Mouse (Mus musculus) c-Kit-negative CD71-positive TER-119-positive erythroid progenitor cells, embryonic 14.5 days (primary cell): ENCODE results near the gene Dnajc10.

ENCODE experiments used
- DNase-seq: peaks from one replicate; pipeline ENCODE4 v3.0.0-alpha.2; 2013; ENCODE audit warnings: low read depth, low spot score

Gene Dnajc10

GRCm38 (mm10) chr2:80315242-80316161, at the start of gene Dnajc10:
TSS of gene Dnajc10 (plus strand) at chr2:80315466.
- peak; percentile 78 for DNase-seq

GRCm38 (mm10) chr2:80266894-80267293, 48.4 kb upstream of the Dnajc10 start:
- DNase-seq: no peak

GRCm38 (mm10) chr2:80268053-80268452, 47.2 kb upstream of the Dnajc10 start:
- peak; percentile 3 for DNase-seq

DNA sequence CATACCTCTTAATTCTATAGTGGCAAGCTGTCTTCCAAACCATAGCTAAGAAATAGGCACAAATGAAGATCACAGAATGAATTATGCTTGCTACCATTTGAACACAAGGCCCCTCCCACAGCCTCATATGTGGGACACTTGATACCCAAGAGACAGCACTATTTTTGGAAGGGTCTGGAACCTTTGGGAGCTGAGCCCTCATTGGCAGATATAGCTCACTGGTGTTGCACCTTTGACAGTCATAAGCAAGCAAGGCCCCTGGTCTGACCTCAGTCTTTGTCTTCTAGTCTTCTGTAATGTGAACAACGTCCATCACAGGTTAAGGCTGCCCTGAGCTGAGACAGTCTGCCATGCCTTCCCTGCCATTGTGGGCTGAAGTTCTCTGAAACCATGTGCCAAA, 43.8 kb upstream of the Dnajc10 start:
- no peak for DNase-seq

DNA sequence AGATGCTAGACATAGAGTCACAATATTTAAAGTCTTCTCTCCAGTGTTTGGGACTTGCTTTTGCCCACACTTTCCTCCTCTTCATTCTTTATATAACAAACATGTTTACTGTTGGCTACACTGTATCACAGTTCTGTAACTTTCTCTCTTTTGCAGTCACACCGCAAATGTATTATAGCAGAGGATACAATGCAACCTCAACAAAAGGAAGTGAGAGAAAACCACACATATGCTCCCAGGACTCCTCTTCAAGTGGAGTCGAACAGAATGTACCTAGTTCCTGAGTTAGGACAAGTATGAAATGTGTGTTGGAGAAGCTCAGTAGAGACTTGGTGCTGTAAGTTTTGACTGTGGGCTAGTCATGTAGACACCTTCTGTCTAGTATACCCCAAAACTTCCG, 42.2 kb upstream of the Dnajc10 start:
- DNase-seq: no peak

DNA sequence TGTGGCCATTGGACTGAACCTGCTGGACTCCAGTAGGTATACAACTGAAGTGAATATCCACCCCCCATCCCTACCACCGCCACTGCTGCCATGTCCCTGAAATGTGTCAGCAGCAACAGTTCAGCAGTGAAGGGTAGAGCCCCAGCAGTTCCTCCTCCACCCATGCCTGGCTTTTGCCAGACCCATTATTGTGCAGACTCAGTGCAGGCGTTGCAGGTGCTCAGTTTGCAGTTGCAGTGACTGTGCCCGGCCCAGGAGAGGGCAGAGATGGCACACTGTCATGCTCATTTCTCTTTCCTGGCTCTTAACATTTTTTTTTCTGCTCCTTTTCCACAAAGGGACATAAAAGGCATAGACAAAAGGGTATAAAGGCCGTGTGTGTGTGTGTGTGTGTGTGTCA, 41.5 kb upstream of the Dnajc10 start:
- no peak for DNase-seq

GRCm38 (mm10) chr2:80275136-80275535, 40.1 kb upstream of the Dnajc10 start:
- DNase-seq: no peak

DNA sequence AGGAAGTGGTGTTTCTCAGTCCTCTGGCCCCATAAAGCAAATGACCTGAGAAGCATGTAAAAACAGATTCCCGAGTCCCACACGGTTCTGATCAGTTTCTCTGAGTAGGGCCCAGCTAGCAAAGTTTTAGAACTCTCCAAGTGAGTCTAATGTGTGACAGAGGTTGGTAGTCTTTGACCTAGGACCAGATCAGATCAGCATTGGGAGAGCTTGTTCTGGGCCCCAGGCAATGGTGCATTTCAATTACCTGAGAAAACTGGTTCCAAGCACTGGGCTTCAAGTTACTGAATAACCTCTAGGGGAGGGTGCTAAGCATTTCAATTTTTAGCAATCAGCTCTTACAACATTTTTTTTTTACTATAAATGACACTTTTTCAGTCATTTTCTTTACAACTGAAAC, 33.1 kb upstream of the Dnajc10 start:
- DNase-seq: no peak

DNA sequence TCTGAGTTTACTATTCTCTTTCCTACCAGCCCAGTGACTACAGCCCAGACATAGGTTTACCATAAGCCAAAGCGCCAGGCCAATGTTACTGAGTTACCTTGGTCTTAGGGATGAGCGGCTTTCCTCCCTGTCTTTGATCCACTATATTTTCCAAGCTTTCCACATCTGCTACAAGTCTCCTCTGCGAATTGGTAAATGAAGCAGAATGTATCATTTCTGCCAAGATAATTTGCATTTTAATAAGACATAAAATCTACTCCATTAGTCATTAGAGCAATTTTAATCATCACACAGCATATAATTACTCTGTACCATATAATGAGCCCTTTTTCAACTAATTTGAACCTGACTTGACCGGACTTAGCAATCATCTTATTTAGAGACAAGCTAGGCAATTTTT, 28.9 kb upstream of the Dnajc10 start:
- DNase-seq: no peak

DNA sequence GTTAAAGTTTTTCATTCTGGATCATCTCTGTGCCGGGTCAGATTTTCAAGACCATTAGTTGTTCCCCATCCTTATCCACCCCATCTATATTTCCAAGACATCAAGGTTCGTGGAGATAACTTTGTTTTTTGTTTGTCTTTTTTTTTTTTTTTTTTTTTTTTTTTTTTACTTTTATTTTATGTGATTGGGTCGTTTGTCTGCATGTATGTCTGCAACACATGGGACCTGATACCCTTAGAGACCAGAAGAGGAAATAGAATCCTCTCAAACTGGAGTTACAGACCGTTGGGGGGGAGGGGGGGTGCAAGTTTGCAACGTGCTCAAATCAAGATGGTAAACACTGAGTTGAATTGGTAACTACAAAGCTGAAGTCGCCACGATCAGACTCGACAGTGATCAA, 23.1 kb upstream of the Dnajc10 start, which contains the start of gene Prdx6b:
TSS of gene Prdx6b (plus strand) at position 301 of the 400 bp plus-strand sequence.
- no peak for DNase-seq

DNA sequence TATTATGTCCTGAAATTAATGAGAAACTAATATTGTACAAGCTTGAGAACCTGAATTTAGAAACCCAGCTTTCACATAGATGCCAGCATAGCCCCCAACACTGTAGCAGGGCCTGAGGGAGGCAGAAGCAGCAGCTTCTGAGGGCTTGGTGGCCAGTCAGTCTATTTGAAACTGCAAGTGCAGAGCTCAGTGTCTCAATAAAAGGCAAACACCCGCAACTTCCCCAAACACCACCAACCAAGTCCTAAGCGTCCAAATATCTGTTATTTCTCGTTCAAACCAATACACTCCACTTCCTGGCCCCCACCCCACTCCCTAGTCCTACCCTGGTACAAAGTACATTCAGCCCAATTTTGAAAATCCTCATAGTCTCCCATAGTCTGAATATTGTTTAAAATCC, 16.9 kb upstream of the Dnajc10 start:
- no peak for DNase-seq

DNA sequence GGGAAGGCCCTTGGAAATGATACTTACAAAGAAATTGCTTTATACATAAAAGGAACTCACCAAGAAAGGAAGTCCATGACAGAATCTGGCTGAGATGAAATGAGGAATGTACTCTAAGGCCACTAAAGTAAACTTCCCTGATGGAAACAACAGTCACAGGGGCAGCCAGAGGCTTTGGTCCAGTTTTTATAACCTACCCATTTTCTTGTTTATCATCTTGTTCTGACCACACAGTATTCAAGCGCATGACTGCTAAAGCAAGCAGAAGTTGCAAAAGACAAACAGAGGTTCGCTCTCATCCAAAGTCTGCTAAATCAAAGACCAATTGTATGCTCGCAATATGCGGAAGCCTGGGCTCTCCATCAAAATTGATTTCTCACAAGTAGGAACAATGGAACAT, 14.5 kb upstream of the Dnajc10 start:
- no peak for DNase-seq

GRCm38 (mm10) chr2:80303957-80304356, 11.3 kb upstream of the Dnajc10 start:
- no peak for DNase-seq

DNA sequence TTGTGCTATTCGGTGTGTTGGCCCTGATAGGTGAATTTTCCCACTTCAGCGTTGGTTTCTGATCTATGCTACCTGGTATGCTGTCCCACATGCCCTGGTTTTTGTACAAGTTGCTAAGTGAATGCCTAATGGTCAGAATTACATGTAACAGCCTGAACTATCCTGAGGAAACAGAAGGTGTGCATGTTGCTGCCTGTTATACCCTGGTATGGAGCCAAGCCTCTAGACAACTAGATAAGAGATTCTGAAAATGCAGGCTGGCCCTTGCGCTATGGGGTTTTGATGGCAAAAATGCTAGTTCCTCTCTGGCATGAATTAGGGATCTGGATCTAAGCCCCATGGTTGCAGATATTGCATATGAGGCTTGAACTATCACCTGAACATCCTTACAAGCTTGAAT, 7.6 kb upstream of the Dnajc10 start:
- no peak for DNase-seq

GRCm38 (mm10) chr2:80309775-80310174, 5.5 kb upstream of the Dnajc10 start:
- DNase-seq: no peak

GRCm38 (mm10) chr2:80310772-80311171, 4.5 kb upstream of the Dnajc10 start:
- no peak for DNase-seq

DNA sequence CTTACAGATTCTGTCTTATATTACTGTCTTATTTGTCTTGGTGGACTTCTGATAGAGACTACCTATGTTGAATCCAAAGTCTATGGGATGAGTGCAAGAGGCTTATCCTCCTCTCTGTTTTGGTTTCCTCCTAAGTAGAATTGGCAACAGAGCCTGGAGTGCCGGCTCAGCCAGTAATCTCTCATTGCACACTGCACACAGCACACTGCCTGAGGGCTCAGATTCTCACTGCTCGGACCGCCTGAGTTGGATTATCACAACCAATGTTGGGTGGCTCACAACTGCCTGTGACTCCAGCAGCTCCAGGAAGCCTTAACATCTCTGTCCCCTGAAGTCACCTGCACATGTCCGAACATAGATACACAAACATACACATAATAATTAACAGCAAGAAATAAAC, 3.9 kb upstream of the Dnajc10 start:
- no peak for DNase-seq

GRCm38 (mm10) chr2:80314201-80314600, 1.1 kb upstream of the Dnajc10 start:
- DNase-seq: no peak

DNA sequence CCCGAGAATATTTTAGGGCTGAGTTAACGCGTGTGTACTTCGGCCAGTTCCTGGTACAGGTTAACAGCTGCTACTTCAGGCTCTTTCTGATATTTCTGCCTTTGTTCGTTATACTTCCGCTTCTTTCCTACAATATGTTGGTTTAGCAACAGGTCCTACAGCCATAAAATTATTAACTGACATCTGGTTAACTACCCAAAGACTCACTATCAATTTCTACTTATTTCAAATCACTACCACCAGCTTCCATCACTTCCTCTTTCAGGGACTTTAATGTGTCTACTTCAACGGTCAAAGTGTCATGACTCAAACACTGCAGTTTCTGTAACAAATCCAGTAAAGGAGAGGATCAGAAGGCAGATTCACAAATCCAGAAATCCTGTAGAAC, 418 bp upstream of the Dnajc10 start:
- no peak for DNase-seq

DNA sequence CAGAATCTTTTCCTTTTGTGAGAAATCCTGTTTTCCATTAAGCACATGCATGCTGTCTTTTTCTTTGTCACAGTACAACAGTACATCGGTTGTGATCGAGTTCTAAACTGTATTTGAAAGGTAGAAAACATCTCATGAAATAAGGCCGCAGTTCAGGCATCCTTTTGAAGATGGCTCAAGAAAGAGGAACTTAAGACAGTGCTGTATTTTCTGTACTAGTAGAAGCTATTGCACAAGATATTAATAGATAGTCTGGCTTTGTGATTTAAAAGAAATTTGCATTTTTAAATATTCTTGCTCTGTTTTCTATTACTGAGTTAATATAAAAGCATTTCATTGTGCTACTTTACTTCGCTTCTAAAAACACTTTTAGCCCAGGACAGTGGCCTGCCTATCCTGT, 7.6 kb downstream of the Dnajc10 start:
- no peak for DNase-seq

DNA sequence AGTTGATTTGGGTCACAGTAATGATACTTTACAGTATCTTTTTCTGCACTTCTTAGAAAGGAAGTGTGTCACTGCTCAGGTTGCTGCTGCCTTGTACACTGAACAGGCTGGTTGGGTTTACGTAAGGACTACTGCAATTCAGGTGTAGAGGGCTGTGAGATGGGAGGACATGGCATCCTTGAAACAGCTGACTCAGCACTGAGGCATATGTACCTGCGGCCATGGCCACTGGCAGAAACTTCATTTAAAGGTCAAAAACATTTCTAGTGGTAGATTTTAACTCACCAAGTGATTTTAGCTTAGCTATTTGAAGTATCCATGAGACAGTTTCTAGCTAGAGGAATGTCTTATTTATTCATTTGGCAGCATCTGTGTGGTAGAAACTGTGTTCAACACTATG, 10.5 kb downstream of the Dnajc10 start:
- DNase-seq: no peak

DNA sequence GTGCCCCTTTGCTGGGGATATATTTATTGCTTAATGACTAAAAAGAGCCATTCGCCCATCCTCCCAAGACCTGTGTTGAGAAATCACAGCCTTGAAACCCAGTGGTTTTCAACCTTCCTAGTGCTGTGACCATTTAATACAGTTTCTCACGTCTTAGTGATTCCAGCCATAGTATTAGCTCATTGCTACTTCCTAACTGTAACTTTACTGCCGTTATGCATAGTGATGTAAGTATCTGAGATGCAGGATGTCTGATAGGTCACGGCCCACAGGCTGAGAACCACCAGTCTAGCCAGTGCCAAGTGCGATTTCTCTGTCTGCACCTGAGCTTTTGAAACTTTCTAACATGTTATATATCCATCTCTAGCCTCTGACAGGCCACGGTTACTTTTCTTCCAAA, 12.0 kb downstream of the Dnajc10 start:
- DNase-seq: no peak

DNA sequence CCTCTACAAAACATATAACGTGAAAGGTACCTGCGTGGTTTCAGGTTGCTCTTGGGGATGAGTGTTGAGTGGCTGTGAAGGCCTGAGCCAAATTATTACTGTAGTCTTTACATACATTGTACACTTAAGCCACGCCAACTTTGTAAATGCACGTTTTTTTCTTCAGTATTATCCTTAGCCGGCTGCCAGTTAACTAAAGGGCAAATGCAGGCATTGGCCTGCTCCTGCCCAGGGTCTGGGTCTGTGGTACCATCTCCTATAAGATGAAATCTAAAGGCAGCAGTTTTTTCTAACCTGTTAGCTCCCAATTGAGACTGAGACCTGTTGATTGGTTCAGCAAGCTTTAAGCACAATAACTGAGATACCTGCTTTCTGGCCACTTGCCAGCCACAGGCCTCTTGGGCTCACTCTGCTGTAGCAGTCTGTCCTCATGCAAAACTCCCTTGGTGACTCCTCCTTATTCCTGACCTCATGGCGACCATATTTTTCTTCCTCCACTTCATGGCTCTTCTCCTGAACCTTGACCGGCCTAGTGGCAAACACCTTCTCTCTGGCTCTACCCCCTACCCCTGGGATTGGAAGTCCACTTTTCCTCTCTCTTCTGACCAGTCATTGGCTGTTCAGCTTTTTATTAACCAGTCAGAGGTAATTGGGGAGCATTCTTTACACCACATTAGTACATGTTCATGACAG, 13.8 kb downstream of the Dnajc10 start:
- DNase-seq: no peak
